Mouse (Mus musculus): ENCODE measurements around the gene Wdfy3.
"Not testable (repeated sequence)": the region's sequence is repeated elsewhere in the genome, so short reads cannot be mapped to it uniquely, and the experiment has no call there.

The Wdfy3 gene

GRCm38 (mm10) chr5:101949323-101949722 lies 120.4 kb downstream of the Wdfy3 start:
- DNase-seq (ENCODE audit: low spot score in 2 of 2), result no peak

DNA sequence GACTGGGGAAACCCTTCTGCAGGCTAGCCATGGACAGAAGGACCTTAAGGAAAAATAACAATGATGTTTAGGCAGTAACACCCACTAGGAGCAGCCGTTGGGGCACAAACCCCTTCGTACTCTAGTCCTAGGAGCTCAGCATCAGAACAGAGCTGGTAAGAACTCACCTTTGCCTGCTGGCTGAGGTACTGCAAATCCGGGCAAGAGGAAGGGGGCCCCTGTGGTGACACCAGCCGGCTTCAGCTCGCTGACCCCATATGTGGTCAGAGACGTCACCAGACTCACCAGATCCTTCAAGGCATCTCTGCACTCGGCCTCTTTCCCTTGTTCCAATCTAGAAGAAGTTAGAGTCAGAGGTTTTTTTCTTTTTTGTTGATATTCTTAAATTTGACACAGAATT lies 121.1 kb downstream of the Wdfy3 start:
- no peak for DNase-seq (ENCODE audit: low spot score in 2 of 2)

- no peak for DNase-seq (ENCODE audit: low spot score in 2 of 2)
Observed at GRCm38 (mm10) chr5:101945731-101946130, 124.0 kb downstream of the Wdfy3 start.

DNA sequence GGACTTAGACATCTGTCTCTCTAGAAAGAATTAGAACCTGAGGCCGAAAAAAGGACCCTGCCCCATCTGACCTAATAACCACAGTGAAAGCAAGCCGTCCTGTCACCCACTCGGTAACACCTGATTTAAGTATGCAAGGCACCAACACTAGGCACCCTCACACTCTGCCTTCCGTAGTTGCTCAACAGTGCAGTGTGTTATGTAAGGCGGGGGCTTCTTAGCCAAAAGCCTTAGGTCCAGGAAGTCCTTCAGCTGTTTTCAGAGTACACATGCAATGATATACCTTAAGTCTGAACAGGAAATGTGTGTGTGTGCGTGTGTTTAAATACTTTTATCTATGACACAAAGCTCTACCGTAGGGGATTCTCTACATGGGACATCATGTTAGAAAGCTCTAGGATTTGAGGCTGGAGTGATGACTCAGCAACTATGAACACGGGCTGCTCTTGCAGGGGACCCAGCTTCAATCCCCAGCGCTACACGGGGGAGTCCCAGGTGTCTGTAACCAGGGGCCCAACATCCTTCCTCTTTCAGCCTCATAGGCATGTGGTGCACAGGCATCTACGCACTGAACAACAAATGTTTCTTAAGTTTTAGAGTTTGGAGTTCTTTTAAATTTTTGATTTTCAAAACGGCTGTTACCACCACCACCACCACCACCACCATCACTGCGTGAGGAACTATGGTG lies 131.7 kb downstream of the Wdfy3 start:
- no peak for DNase-seq (ENCODE audit: low spot score in 2 of 2)

DNA sequence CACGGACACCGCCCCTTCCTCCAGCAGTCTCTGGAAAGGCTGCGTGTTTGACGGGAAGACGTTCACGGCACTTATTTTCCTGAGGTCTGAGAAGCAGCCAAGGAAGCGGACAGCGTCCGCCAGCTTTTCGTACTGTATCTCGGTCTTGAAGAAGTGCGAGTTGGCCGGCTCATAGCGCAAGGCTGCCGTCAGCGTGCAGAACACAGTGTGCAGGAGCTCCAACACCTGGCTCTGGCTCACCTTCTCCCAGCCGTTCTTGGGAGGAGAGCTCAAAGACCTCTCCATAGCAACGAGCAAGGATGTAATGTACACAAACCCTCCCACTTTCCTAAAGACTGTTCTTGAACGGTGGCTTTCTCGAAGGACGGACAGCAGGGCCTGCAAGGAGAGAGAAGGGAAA lies 132.4 kb downstream of the Wdfy3 start:
- no peak for DNase-seq (ENCODE audit: low spot score in 2 of 2)

DNA sequence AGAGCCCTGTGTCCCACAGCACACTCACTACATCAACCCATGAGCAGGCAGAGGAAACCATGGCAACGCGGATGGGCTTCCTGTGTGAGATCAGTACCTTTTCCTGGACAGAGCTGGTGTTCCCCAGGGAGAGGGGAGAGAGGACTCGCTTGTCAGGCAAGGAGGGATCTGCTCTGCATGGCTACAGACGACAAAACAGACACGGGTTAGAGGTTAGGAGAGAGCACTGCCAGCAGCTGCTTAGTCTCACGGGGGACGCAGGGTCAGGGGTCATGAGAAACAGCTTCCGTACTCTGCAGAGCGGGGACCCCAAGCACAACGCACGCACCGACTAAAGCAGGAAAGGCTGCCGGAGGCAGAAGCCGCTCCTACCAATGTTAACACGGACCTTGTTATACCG lies 133.8 kb downstream of the Wdfy3 start:
- no peak for DNase-seq (ENCODE audit: low spot score in 2 of 2)

- no peak for DNase-seq (ENCODE audit: low spot score in 2 of 2)
Observed at GRCm38 (mm10) chr5:101934629-101935028, 135.1 kb downstream of the Wdfy3 start.

GRCm38 (mm10) chr5:101932971-101933810 lies 136.5 kb downstream of the Wdfy3 start:
- peak in 1 of 2 experiments; percentile 28 for DNase-seq (ENCODE audit: low spot score in 2 of 2)

GRCm38 (mm10) chr5:101931997-101932396 lies 137.7 kb downstream of the Wdfy3 start:
- DNase-seq (ENCODE audit: low spot score in 2 of 2), result no peak

- DNase-seq (ENCODE audit: low spot score in 2 of 2), result no peak
Observed at GRCm38 (mm10) chr5:101926311-101926710, 143.4 kb downstream of the Wdfy3 start.

DNA sequence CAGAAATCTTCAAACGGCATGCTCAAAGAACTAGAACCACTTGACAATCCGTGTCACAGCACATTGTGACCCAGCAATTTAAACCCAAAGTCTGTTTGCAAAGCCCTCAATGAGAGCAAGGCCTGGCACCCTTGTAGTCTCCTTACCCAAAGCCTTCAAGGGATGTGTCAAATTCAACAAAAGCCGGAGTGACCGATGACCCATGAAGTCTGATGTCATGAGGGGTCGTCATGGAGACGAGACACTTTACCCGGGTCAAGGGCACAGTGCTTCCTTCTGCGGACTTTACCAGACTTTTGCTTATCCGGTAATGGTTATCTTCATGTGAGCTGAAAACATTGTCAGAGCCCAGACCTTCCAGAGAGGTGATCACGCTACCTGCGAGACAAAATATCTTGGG lies 146.0 kb downstream of the Wdfy3 start:
- no peak for DNase-seq (ENCODE audit: low spot score in 2 of 2)

DNA sequence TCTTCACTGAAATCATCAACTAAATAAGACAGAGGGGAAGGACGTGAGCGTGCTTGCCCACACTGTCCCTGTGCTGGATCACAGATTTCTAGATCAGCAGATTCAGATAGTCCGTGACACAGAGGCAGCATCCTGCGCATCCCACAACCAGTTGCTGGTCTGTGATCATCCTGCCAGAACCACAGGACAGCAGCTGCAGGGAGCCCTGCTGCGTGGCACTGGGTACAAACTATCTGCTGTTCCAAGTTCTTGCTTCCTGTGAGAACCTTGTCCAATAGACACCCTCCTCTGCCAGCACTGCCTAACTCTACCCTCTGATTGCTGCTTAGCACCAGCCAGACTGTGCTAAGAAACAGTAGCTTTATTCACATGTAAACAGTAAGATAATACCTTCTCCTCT lies 150.2 kb downstream of the Wdfy3 start:
- no peak for DNase-seq (ENCODE audit: low spot score in 2 of 2)

DNA sequence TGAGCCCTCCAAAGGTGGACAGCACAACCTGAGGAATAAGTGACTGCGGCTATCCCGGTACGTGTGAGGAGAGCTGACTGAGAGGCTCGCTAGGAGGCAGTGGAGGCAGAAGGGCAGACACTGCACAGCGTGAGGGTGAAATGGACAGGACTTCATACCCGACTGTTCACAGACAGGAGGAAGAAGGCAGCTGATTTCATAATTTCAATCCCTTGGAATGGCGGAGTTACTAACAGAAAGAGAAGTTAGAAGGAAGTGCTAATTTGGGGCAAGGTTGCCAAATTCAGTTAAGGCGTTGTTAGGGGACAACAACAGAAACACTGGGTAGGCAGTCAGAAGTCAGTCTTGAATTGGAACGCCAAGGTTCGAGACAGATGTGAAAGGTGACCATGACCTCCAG lies 160.3 kb downstream of the Wdfy3 start:
- no peak for DNase-seq (ENCODE audit: low spot score in 2 of 2)

GRCm38 (mm10) chr5:101905624-101906023 lies 164.1 kb downstream of the Wdfy3 start:
- no peak for DNase-seq (ENCODE audit: low spot score in 2 of 2)

DNA sequence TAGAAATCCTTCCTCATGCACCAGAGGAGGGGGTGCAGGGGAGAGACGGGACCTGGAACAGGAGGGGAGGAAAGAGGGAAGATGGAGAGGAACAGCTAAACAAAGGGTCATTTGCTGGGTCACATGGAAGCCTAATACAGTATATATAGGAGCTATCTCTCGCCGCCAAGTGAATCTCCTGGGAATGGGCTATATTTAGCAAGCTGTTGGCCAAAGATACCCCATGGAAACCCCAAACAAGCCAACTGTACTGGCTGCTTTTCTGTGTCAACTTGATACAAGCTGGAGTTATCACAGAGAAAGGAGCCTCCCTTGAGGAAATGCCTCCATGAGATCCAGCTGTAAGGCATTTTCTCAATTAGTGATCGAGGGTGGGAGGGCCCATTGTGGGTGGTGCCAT lies 164.9 kb downstream of the Wdfy3 start:
- not testable (repeated sequence) for DNase-seq (ENCODE audit: low spot score in 2 of 2)

GRCm38 (mm10) chr5:101902686-101903085 lies 167.0 kb downstream of the Wdfy3 start:
- no peak for DNase-seq (ENCODE audit: low spot score in 2 of 2)

DNA sequence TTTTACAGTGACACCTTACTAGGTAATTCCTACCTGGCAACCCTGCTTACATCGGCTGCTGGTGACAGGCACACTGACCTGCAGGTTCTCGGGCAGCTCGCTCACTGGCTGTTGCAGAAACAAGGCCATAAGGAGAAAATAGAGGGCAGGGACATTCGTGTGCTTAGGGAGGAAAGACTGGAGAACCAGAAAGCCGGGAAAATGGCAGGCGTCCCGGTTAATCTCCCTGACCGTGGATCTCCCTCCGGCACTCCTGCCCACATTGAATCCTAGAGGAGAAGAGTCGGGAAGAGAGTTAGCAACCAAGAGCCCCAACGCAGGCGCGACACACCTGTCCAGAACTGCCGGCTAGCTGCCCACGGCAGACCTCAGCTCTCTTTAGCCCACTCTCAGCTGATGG lies 169.7 kb downstream of the Wdfy3 start:
- DNase-seq (ENCODE audit: low spot score in 2 of 2), result no peak

GRCm38 (mm10) chr5:101896784-101897183 lies 172.9 kb downstream of the Wdfy3 start:
- DNase-seq (ENCODE audit: low spot score in 2 of 2), result no peak

- no peak for DNase-seq (ENCODE audit: low spot score in 2 of 2)
Observed at GRCm38 (mm10) chr5:101895717-101896645, 173.7 kb downstream of the Wdfy3 start.

DNA sequence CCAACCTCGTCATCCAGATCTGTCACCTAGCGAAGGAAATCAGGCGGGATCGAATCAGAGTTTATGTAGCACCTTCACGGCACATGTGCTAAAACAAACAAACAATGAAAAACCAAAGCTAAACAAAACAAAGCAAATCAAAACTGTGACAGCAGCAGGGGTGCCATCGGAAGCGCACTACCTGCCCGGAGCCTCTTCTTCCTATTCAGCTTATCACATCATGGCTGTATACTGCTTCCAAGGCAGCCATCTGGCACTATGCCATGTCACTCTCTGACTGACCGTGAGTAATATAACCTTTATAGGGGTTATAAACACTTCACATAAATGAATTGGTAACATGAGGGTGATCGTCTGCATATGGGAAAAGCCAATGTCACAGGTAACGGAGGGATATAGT lies 174.6 kb downstream of the Wdfy3 start:
- no peak for DNase-seq (ENCODE audit: low spot score in 2 of 2)

DNA sequence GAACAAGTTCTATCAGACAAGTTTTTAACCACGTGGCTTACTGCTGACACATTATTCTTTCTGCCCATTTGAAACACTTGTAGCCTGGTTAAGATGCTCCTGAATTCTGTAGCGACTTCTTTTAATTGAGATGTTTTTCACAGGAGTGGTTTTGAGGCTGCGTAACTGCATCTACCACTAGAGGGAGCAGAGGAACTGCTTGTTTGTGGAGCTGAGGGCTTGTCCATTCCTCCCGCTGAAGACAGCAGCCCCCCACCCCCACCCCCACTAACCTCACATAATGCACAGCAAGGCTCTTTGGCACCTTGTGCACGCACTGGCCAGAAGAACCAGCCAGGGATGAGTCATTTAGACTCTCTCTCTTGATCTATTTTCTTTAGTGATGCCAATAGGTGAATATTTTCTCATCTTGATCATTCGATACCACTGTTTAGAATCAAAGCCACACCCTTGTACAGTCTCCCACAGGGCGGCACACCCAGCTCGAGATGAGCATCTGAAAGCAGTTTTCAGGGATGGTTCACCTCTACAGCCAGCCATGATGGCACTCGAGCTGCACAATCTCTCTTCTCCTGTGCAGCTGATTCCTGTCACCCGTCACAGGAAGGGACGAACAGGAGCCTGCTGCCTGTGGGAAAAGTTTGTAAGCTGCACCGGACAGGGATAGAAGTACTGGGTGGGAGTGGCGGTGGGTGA lies 175.8 kb downstream of the Wdfy3 start:
- DNase-seq (ENCODE audit: low spot score in 2 of 2), result peak in 1 of 2 experiments; percentile 39

Data from frontal cortex, postnatal 36 days (tissue).